ENCODE assay signal across 7 mouse cellular contexts in genomic region chr6:126702116-126702515, GRCm38 (mm10). TPM values are rescaled to one million over a fixed set of nuclear protein-coding genes. Genes with fewer than 3 reads are reported as not detected.
DNase-seq lines count a peak whose midpoint lies in the region; ATAC-seq and TF ChIP-seq lines count a peak whose summit lies in the region.

No protein-coding gene starts in this region.

- 4% methylated on average over 12 of the region's 12 CpGs for WGBS in limb, embryonic 10.5 days
- 3% methylated on average over 12 of the region's 12 CpGs for WGBS in midbrain, embryonic 12.5 days
- WGBS in small intestine, adult 2 months: 2% methylated on average over 12 of the region's 12 CpGs

- peak; percentile 88; the same call in 1 of the 2 replicates for TF ChIP-seq CTCF in small intestine, adult 2 months (IDR thresholded peaks at IDR 0.05; ENCODE audit: extremely low read depth, insufficient read length, insufficient replicate concordance, low read depth, low read length)

- DNase-seq in adrenal gland, adult 18-20 months (ENCODE audit: low spot score in 2 of 2): peak; percentile 69 to 73
- peak; percentile 88 for DNase-seq in embryo, embryonic 10.5 days (ENCODE audit: low spot score)
- DNase-seq in gastrocnemius, postnatal 4 days (ENCODE audit: low spot score in 2 of 2): peak; percentile 40 to 64
- peak; percentile 63 for DNase-seq in kidney, adult 11 months
- DNase-seq in limb, embryonic 10.5 days (ENCODE audit: low spot score): peak; percentile 87

- peaks cover 34% of the 10 kb centered on the region for H3K27me3 ChIP-seq in limb, embryonic 10.5 days (ENCODE audit: low read depth, poor library complexity, severe bottlenecking)
- H3K27me3 ChIP-seq in midbrain, embryonic 12.5 days: peaks cover 22% of the 10 kb centered on the region
- no peaks in the 10 kb centered on the region for H3K27me3 ChIP-seq in small intestine, adult 2 months (ENCODE audit: control insufficient read depth, insufficient read depth, low read length)

- no peak for TF ChIP-seq POLR2A in small intestine, adult 2 months (IDR thresholded peaks at IDR 0.05; ENCODE audit: low read depth, low read length)

- no peaks in the 10 kb centered on the region for H3K9me3 ChIP-seq in limb, embryonic 10.5 days (replicated peaks)
- no peaks in the 10 kb centered on the region for H3K9me3 ChIP-seq in midbrain, embryonic 12.5 days

- H3K27ac ChIP-seq in limb, embryonic 10.5 days: no peak overlapping the region
- H3K27ac ChIP-seq in midbrain, embryonic 12.5 days (replicated peaks): no peak overlapping the region
- H3K27ac ChIP-seq in small intestine, adult 2 months (ENCODE audit: insufficient read depth, low read depth, low read length): no peak overlapping the region

- H3K4me1 ChIP-seq in limb, embryonic 10.5 days: peaks cover 8% of the 10 kb centered on the region
- H3K4me1 ChIP-seq in midbrain, embryonic 12.5 days: peaks cover 3% of the 10 kb centered on the region; the same call in 1 of the 2 replicates
- H3K4me1 ChIP-seq in small intestine, adult 2 months (ENCODE audit: control insufficient read depth, insufficient read depth, insufficient read length, low read length): peaks cover 2% of the 10 kb centered on the region

- H3K36me3 ChIP-seq in limb, embryonic 10.5 days: no peaks in the 10 kb centered on the region
- H3K36me3 ChIP-seq in midbrain, embryonic 12.5 days: no peaks in the 10 kb centered on the region
- H3K36me3 ChIP-seq in small intestine, adult 2 months (ENCODE audit: control insufficient read depth, insufficient read depth, low read length): no peaks in the 10 kb centered on the region

- H3K4me2 ChIP-seq in midbrain, embryonic 12.5 days (replicated peaks): peak overlapping the region; percentile 34

- no peak overlapping the region for H3K9ac ChIP-seq in midbrain, embryonic 12.5 days (replicated peaks)

- peak; percentile 75 for ATAC-seq in midbrain, embryonic 12.5 days (ENCODE audit: low FRiP score, low read depth)

- peak overlapping the region; percentile 20; the same call in 1 of the 2 replicates for H3K4me3 ChIP-seq in limb, embryonic 10.5 days
- H3K4me3 ChIP-seq in midbrain, embryonic 12.5 days: no peak overlapping the region
- H3K4me3 ChIP-seq in small intestine, adult 2 months (ENCODE audit: low read depth, low read length): peak overlapping the region; percentile 50

RNA-seq across cellular contexts. Expression of gene Kcna6, which starts 38.4 kb away (rescaled TPM):
- total RNA-seq in adrenal gland, adult 18-20 months (2021): 1 to 10 TPM in 1 of 2 experiments, under 1 TPM in 1; 0.46 to 1.3 TPM
- total RNA-seq in gastrocnemius, postnatal 4 days (2021): 1 to 10 TPM; 5.3 to 5.8 TPM
- 4.3 and 6.8 TPM in 2 replicates for polyA plus RNA-seq in limb, embryonic 10.5 days (2016; fragmentation: Nextera tagmentation; extraction: Ambion mirVana)
- polyA plus RNA-seq in midbrain, embryonic 12.5 days (2016; fragmentation: Nextera tagmentation; extraction: Ambion mirVana): 7.4 and 7.7 TPM in 2 replicates
- polyA plus RNA-seq in small intestine, adult 2 months (2012; rRNA removed): 0.23 and 0.55 TPM in 2 replicates

RNA-seq across cellular contexts. Expression of gene Kcna1, which starts 55.9 kb away (rescaled TPM):
- total RNA-seq in adrenal gland, adult 18-20 months (2021): 1 to 10 TPM in 1 of 2 experiments, under 1 TPM in 1; 0.83 to 2.2 TPM
- total RNA-seq in gastrocnemius, postnatal 4 days (2021): 1 to 10 TPM; 5.7 to 7.0 TPM
- 0.30 and 0.99 TPM in 2 replicates for polyA plus RNA-seq in limb, embryonic 10.5 days (2016; fragmentation: Nextera tagmentation; extraction: Ambion mirVana)
- 2.9 and 3.2 TPM in 2 replicates for polyA plus RNA-seq in midbrain, embryonic 12.5 days (2016; fragmentation: Nextera tagmentation; extraction: Ambion mirVana)
- 0.19 and 0.43 TPM in 2 replicates for polyA plus RNA-seq in small intestine, adult 2 months (2012; rRNA removed)
